Mouse (Mus musculus): Measurements from ENCODE around the gene Actbl2. TPM values are rescaled to one million over a fixed set of nuclear protein-coding genes. Genes with fewer than 3 reads are reported as not detected.

Gene Actbl2
- not detected for total RNA-seq (2021)
- long read RNA-seq, experiment 1, result 0 reads
- long read RNA-seq, experiment 2, result 0 reads

DNA sequence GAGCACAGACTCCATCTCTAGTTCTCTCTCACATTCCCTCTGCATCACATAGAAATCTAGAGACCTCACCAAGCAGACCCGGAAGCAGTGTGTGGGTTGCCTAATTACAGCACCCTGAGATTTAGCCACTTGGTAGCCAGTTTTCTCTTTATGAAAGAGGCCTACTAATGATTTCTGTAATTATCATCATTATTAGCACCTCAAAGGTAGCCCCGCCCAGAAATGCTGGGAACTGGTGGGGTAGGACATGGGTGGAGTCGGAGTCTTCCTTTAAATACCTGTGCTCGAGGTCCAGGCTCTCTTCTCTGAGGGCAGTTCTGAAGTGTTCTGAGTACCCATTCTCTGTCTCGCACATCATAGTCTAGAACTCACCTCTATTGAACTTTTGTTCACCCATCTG is at the start of gene Actbl2:
Actbl2 (plus strand) TSS at position 301 of the 400 bp plus-strand sequence.
- DNase-seq (ENCODE audit: low spot score), result no peak

DNA sequence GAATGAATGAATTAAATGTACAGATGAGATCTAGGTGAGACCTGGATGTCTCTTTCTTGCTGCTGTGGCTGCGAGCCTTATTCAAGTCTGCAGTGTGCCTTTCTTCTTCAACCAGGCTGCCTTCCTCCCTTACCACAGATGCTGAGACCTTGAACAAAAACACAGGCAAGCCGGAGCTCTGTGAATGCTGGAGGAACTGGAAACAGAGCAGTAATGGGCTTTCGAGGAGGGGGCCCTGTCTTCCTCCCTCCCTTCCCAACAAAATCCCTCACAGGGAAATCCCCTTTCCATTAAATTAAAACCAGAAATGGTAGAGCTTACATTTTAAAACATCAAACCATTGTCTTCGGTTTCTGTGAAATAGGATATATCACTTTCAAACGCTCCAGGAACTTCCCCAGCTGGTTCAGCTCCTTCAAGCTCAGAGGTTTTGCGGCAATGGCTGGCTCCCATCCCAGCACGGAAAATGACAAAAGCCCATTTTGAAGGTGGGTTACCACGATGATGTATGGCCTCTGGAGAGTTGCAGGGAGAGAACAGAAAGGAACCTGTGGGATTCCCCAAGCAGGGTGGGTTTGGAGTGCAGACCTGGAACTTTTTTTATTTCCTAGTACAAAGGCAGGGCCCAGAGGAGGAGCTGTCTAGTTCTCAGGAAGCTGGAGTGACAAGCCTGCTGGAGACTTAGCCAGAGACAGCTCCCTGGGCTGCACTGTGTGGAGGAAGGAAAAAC is 44.0 kb upstream of the Actbl2 start:
- DNase-seq (ENCODE audit: low spot score), result no peak

DNA sequence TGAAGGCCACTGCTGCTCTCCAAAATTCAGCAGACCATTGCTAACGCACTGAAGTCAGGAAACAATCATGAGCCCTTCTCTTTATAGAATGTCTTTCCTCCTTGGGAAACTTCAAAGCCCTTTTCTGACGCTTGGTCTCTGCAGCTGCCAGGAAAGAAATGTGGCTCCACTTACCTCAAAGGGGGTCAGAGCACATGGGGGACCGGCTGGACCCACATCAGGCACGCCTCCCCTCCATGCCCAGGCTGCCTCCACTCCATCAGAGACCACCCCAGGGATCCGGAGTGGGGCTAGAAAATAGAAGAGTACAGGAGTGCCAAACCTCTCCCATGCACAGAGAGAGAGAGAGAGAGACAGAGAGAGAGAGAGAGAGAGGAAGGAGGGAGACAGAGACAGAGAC is 26.0 kb upstream of the Actbl2 start:
- DNase-seq (ENCODE audit: low spot score), result no peak

GRCm38 (mm10) chr13:111229541-111229940 is 25.3 kb upstream of the Actbl2 start:
- DNase-seq (ENCODE audit: low spot score), result no peak

- DNase-seq (ENCODE audit: low spot score), result no peak
Measured at GRCm38 (mm10) chr13:111232416-111232815, 22.4 kb upstream of the Actbl2 start.

GRCm38 (mm10) chr13:111233356-111233755 is 21.5 kb upstream of the Actbl2 start:
- no peak for DNase-seq (ENCODE audit: low spot score)

DNA sequence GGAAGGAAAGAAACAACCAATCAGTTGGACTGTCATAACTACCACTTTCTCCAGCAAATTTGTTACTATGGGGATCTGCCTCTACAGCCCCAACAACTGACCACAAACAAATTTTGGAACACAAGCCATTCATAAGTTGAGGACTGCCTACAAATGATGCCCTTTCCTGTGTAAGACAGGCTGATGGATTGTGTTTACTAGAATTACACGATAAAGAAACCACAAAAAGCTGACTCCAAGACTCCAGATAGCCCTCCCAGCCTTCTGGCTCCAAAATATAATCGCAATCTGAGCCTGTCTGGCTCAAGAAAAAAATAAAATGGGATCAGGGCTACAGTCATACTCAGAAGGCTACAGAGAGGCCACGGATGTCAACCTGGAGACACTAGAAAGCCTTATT is 20.2 kb upstream of the Actbl2 start:
- no peak for DNase-seq (ENCODE audit: low spot score)

- DNase-seq (ENCODE audit: low spot score), result peak; percentile 2
Measured at GRCm38 (mm10) chr13:111235719-111236166, 19.1 kb upstream of the Actbl2 start.

GRCm38 (mm10) chr13:111236461-111236864 is 18.4 kb upstream of the Actbl2 start:
- DNase-seq (ENCODE audit: low spot score), result no peak

DNA sequence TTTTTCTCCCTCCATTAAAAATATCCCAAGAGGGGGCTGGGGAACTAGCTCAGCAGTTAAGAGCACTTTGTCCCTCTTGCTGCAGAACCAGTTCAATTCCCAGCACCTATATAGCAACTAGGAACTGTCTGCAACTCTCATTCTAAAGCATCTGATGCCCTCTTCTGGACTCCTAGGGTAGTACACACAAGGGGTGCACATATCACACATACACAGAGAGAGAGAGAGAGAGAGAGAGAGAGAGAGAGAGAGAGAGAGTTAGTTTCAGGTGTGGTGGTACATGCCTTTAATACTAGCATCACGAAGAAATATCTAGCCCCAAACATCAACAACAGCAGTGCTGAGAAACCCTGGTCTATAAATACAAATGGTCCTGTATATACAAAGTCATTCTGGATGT is 17.5 kb upstream of the Actbl2 start:
- no peak for DNase-seq (ENCODE audit: low spot score)

GRCm38 (mm10) chr13:111237865-111238465 is 16.8 kb upstream of the Actbl2 start:
- no peak for DNase-seq (ENCODE audit: low spot score)

GRCm38 (mm10) chr13:111251106-111251505 is 3.7 kb upstream of the Actbl2 start:
- no peak for DNase-seq (ENCODE audit: low spot score)

DNA sequence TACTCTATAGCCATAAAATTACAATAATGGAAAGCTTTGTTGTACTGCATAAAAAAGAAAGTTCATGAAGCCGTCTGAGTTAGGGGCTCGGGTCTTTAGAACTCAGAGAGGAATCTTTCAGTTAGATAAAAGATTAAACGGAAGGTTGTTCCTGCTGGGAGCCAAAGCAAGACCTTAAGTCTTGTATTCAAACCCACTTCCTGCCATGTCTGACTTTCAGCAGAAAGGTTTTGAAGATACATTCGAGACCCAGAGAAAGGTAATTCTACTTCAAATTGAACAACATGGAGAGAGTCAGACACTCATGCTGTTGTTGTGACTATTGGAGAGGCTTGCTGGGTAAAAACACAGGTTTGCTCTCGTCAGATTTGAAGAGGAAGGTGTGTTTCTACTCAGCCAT is 3.0 kb upstream of the Actbl2 start:
- DNase-seq (ENCODE audit: low spot score), result no peak

DNA sequence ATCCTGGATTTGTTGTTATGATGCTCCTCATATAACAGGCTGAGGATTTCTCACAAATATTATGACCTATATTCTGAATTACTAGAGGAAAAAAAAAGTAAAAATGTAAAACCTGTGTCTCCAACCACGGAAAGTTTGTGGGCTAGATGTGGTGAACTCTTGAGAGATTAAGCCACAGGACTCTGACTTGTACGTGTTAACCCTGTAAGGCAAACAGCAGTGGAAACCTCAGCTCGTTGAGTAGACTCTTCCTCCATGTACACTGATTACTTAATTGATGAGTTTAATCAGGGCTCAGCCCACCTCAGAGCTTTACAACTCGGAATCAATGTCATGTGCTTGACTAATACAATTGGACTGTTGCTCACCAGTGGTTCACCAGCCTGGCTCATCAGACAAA is 3.2 kb downstream of the Actbl2 start:
- DNase-seq (ENCODE audit: low spot score), result no peak

DNA sequence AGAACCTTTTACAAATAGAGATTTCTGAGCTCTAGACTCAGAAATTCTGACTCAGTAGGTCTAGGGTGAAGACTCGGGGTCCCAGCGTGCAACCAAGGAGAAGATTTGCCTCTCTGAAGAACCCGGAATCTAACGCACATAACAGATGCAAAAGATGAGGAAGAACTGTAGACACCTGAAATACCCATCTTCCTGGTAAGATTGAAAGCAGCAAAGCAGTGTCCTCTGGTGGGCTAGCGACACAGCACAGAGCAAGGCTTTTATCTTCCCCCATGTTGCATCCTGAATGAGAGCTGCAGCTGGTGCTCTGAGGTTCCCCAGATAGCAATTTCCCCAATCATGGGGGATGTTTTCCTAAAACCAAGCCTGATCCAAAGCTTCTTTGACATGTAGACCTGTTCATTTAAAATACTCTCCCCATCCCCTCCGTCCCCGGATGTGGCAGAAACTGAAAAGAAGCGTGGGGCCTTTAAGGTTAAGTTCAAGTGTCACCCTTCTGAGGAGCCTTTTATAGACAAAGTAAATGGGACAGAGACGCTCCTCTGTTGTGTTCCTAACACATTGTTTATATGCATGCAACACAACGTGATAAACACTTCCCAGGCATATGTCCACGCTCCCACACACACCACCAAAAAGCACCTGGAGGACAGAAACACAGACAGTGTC is 3.7 kb downstream of the Actbl2 start:
- DNase-seq (ENCODE audit: low spot score), result no peak

GRCm38 (mm10) chr13:111259093-111259491 is 4.3 kb downstream of the Actbl2 start:
- DNase-seq (ENCODE audit: low spot score), result no peak

DNA sequence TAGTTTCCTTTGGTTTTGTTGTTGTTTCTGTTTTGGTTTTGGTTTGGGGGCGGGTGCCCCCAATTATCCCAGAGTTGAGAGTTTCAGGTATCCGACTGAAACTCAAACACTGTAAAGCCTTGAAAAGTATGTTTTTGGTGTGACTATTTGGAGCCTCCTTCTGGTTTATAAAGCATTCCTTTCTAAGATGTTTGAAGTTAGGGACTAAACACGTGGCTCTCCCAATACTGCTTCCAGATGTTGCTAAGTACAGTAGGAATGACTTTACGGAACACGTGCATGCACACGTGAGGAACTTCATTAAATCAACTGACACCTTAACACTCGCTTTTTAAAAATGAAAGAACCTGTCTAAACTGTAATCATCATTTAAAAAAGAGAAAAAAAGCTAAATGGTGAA is 4.9 kb downstream of the Actbl2 start:
- no peak for DNase-seq (ENCODE audit: low spot score)

DNA sequence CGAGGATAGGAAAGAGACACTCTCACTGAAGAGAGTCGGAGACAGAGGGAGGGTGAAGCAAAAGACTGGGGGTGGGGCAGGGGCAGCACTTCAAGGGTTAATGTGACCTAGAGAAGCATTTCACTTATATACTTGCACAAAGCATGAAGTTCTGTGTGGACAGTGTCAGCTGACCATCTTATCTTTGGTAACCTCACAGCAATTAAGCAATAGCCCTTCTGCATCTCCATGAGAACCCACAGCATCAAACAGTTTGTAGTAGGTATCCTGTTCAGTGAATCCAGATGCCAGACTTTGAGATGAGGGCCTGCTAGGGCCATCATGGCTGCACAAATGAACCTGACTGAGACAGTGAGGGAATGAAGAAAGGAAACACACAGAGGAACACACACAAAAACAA is 8.4 kb downstream of the Actbl2 start:
- DNase-seq (ENCODE audit: low spot score), result no peak

DNA sequence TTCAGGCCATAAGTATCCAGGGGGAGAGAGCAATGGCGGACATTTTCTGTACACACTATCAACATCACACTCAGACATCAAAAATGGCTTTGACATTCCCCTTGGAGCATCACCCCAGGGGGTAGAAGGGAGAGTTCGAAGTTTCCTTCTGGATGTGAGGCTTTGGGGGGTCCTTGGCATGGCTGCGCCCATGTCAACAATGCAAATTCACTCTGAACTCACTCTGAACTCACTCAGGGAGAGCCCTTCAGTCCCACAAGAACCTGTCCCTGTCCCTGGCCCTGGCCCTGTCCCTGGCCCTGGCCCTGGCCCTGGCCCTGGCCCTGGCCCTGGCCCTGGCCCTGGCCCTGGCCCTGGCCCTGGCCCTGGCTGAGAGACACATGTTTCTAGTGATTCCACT is 8.9 kb downstream of the Actbl2 start:
- no peak for DNase-seq (ENCODE audit: low spot score)

DNA sequence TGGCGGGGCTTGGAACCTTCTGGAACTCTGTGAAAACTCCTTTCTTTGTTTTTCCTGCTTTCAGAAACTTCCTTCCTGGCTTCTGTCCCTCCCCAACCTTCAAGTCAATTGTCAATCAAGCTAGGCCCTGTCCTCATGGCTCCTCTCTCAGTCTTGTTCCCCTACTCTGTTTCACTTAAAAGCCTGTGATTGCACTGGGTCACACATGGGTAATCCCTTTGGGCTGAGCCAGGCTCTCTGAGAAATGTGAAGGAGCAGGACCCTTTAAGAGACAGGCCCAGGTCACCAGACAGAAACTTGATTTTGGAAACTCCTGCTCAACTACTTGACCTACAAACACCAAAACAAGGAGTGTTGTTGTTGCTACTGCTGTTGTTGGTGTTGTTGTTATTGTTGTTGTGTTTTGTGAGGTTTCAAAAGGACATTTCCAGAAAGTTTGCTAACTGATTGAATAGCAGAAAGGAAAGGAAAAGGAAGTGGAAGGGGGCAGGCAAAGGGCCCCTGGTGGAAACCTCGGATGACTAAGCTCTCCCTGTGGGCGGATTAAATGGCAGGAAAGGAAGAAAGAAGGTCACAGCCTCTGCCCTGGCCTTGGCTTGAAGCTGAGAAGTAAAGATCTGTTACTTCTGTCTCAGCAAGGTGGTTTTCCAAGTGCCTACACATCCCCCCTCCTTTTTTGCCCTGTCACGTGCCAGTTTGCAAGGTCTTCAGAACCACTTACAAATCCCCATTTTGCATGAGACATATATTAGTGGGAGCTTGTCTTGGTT is 10.6 kb downstream of the Actbl2 start:
- DNase-seq (ENCODE audit: low spot score), result no peak

GRCm38 (mm10) chr13:111266855-111267254 is 12.0 kb downstream of the Actbl2 start:
- DNase-seq (ENCODE audit: low spot score), result no peak

GRCm38 (mm10) chr13:111268992-111269391 is 14.2 kb downstream of the Actbl2 start:
- no peak for DNase-seq (ENCODE audit: low spot score)

Data from gastrocnemius, adult 18-20 months (tissue).